Mouse (Mus musculus) kidney, embryonic 16.5 days (tissue): ENCODE data around the gene Rhoj. TPM values are rescaled to one million over a fixed set of nuclear protein-coding genes. Genes with fewer than 3 reads are reported as not detected.

Source experiments
- ATAC-seq: fragments of 200-750 bp; cut with Nextera tagmentation; 2 replicates; pipeline ENCODE4 v1.8.0; 2017; ENCODE audit warnings: moderate TSS enrichment; ENCODE audit not compliant: low FRiP score, low TSS enrichment
- H3K27ac ChIP-seq: fragments of 300-500 bp; sonication (generic); 2 replicates; pipeline ENCODE4 v1.5.1; 2014; ENCODE audit warnings: low read length
- H3K27me3 ChIP-seq: fragments of 300-500 bp; sonication (generic); 2 replicates; pipeline ENCODE4 v1.6.1; 2014; ENCODE audit warnings: low read length, control low read depth, mixed read lengths; ENCODE audit not compliant: insufficient read depth
- H3K36me3 ChIP-seq: fragments of 300-500 bp; sonication (generic); 2 replicates; pipeline ENCODE4 v1.6.1; 2014; ENCODE audit warnings: low read length, control low read depth, mixed read lengths; ENCODE audit not compliant: insufficient read depth
- H3K4me1 ChIP-seq: fragments of 300-500 bp; sonication (generic); 2 replicates; pipeline ENCODE4 v1.6.1; 2014; ENCODE audit warnings: low read length, control low read depth, mixed read lengths; ENCODE audit not compliant: insufficient read depth
- H3K4me2 ChIP-seq: fragments of 300-500 bp; sonication (generic); replicated peaks from 2 replicates; pipeline ENCODE4 v1.6.1; 2014; ENCODE audit warnings: low read depth, low read length
- H3K4me3 ChIP-seq: fragments of 300-500 bp; sonication (generic); 2 replicates; pipeline ENCODE4 v1.5.1; 2014; ENCODE audit warnings: mild to moderate bottlenecking, low read length
- H3K9ac ChIP-seq: fragments of 300-500 bp; sonication (generic); replicated peaks from 2 replicates; pipeline ENCODE4 v1.6.1; 2014; ENCODE audit warnings: low read length
- H3K9me3 ChIP-seq: fragments of 300-500 bp; sonication (generic); 2 replicates; pipeline ENCODE4 v1.6.1; 2016; ENCODE audit warnings: low read length, control low read depth
- WGBS: fragments of 180-500 bp; shearing (Covaris S2); extraction: QIAGEN DNeasy Blood & Tissue Kit; methylation state at CpG from one replicate; pipeline ENCODE4 v1.1.7; 2014; 5-methylcytosine and 5-hydroxymethylcytosine counted together
- polyA plus RNA-seq: library from polyadenylated mRNA; unstranded; fragments of >200 nt; fragmentation: Nextera tagmentation; extraction: Ambion mirVana; gene quantifications from 2 replicates; pipeline ENCODE4 v1.2.1, GENCODE M21; 2015

The Rhoj gene
- polyA plus RNA-seq, 1 experiment from 2014 or later: 58.3 TPM

- Histone ChIP-seq H3K27ac (0 out of 2 replicates have a peak overlapping the region, but pooled peaks have one; percentile 34), H3K4me1 (peaks cover 14% of the 10 kb centered on the region), H3K9me3 (no peaks in the 10 kb centered on the region), H3K4me3 (no peak overlapping the region), H3K9ac (no peak overlapping the region), H3K4me2 (no peak overlapping the region), H3K36me3 (0 out of 2 replicates have a peak, but pooled peaks cover 4% of the 10 kb centered on the region), H3K27me3 (no peaks in the 10 kb centered on the region)
- 25% methylated on average over 2 of the region's 2 CpGs for WGBS
- ATAC-seq: peak; percentile 82
Measured at GRCm38 (mm10) chr12:75359500-75359899, 51.4 kb downstream of the Rhoj start.

GRCm38 (mm10) chr12:75359921-75360482, 51.9 kb downstream of the Rhoj start:
- H3K4me2 ChIP-seq: no peak overlapping the region
- no peaks in the 10 kb centered on the region for H3K27me3 ChIP-seq
- WGBS: 50% methylated on average over 5 of the region's 5 CpGs
- no peak overlapping the region for H3K27ac ChIP-seq
- no peak overlapping the region for H3K4me3 ChIP-seq
- ATAC-seq: 0 out of 2 replicates have a peak, but pooled peaks have one; percentile 26
- peaks cover 14% of the 10 kb centered on the region for H3K4me1 ChIP-seq
- H3K9me3 ChIP-seq: no peaks in the 10 kb centered on the region
- no peak overlapping the region for H3K9ac ChIP-seq
- H3K36me3 ChIP-seq: 0 out of 2 replicates have a peak, but pooled peaks cover 4% of the 10 kb centered on the region

DNA sequence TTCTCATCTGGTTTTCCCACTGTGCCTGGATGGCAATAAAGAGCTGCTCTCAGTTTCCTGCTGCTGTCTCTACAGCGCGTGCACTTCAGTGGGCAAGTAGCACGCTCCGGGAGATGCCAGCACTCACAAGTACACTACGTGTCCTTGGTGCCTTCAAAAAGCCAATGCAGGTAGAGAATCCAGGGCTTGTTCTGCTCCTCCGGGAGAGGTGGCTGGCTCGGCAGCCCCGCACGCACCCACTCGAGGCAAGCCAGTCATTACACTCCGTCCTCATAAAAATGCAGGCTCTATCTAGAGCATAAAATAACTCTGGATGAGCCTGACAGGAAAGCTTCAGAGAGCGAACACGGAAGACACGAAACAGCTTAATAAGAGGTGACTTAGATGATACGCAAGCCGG, 54.3 kb downstream of the Rhoj start:
- no peak for ATAC-seq
- H3K4me2 ChIP-seq: no peak overlapping the region
- 0 out of 2 replicates have a peak, but pooled peaks cover 4% of the 10 kb centered on the region for H3K36me3 ChIP-seq
- H3K4me3 ChIP-seq: no peak overlapping the region
- no peak overlapping the region for H3K27ac ChIP-seq
- no peaks in the 10 kb centered on the region for H3K27me3 ChIP-seq
- no peak overlapping the region for H3K9ac ChIP-seq
- no peaks in the 10 kb centered on the region for H3K9me3 ChIP-seq
- peaks cover 11% of the 10 kb centered on the region for H3K4me1 ChIP-seq
- 91% methylated on average over 16 of the region's 16 CpGs for WGBS

DNA sequence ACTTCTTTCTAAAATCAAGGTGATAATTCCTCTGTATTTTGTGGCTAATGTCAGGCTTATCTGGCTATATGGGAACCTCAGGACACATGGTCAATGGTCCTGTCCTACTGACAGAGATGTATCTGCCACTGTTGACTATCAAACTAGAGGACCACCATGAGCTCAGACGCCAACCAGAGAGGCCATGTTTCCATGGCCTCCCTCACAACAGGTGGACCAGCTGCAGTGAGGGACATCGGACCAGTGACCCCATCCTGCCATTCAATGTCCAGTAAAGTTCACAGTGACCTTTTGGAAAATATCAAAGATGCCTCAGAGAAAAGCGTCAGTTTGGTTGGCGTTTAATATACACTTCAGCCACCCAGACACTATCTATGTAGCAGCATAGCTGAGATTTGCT, 56.3 kb downstream of the Rhoj start:
- 93% methylated on average over 4 of the region's 4 CpGs for WGBS
- no peak for ATAC-seq
- Histone ChIP-seq H3K4me1 (peaks cover 24% of the 10 kb centered on the region), H3K27ac (no peak overlapping the region), H3K4me3 (no peak overlapping the region), H3K4me2 (no peak overlapping the region), H3K36me3 (0 out of 2 replicates have a peak, but pooled peaks cover 4% of the 10 kb centered on the region), H3K9ac (no peak overlapping the region), H3K27me3 (no peaks in the 10 kb centered on the region), H3K9me3 (no peaks in the 10 kb centered on the region)

DNA sequence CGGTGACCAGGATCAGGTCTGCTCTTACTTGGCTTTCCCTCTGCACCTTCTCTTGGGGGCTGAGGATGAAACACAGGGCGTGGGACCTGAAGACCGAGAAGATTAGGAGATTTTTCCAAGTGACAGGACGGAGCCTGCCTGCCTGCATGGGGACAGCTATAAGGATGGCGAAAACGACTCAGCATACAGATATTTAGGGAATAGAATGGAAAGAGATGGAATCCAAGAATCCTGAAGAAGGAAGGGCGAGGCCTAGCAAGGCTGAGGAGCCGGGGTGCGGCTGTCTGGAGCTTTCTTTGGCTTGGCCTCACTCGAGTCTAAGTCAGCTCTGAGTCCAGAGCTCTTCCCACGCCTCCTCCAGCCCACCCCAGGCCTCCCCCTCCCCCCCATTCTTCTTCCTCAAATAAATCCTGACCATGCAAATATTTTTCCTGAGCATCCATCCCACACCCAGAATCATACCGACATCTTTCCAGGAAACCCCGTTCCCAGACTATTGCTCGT, 57.6 kb downstream of the Rhoj start:
- Histone ChIP-seq H3K9ac (no peak overlapping the region), H3K4me1 (peaks cover 19% of the 10 kb centered on the region), H3K4me2 (no peak overlapping the region), H3K27ac (no peak overlapping the region), H3K4me3 (no peak overlapping the region), H3K27me3 (no peaks in the 10 kb centered on the region), H3K9me3 (no peaks in the 10 kb centered on the region), H3K36me3 (0 out of 2 replicates have a peak, but pooled peaks cover 4% of the 10 kb centered on the region)
- ATAC-seq: no peak
- 76% methylated on average over 14 of the region's 14 CpGs for WGBS

DNA sequence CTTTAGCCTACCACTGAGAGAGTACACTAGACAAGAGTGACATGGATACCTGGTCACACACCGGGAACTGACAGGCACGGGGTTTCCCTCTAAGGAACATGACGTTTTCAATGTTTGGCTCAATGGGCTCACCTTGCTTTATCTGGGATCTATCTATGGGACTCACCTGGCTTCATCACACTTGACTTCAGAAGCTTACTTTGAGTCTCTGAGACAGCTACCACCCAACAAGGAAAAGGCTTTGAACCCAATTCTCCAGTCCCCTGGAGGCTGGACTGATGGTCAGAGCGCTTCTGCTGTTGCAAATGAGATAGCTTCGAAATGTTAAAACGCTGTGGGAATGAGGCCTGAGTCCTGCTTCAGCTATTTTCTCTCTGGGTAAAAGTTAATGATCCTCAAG, 59.2 kb downstream of the Rhoj start:
- Histone ChIP-seq H3K4me2 (no peak overlapping the region), H3K9me3 (no peaks in the 10 kb centered on the region), H3K27ac (no peak overlapping the region), H3K4me3 (no peak overlapping the region), H3K4me1 (peaks cover 19% of the 10 kb centered on the region), H3K9ac (no peak overlapping the region), H3K27me3 (no peaks in the 10 kb centered on the region), H3K36me3 (0 out of 2 replicates have a peak, but pooled peaks cover 4% of the 10 kb centered on the region)
- 68% methylated on average over 6 of the region's 6 CpGs for WGBS
- ATAC-seq: no peak

GRCm38 (mm10) chr12:75368527-75368926, 60.4 kb downstream of the Rhoj start:
- Histone ChIP-seq H3K9ac (no peak overlapping the region), H3K36me3 (no peaks in the 10 kb centered on the region), H3K27me3 (no peaks in the 10 kb centered on the region), H3K27ac (no peak overlapping the region), H3K9me3 (no peaks in the 10 kb centered on the region), H3K4me3 (no peak overlapping the region), H3K4me1 (peaks cover 19% of the 10 kb centered on the region), H3K4me2 (no peak overlapping the region)
- 56% methylated on average over 5 of the region's 5 CpGs for WGBS
- ATAC-seq: peak; percentile 54

DNA sequence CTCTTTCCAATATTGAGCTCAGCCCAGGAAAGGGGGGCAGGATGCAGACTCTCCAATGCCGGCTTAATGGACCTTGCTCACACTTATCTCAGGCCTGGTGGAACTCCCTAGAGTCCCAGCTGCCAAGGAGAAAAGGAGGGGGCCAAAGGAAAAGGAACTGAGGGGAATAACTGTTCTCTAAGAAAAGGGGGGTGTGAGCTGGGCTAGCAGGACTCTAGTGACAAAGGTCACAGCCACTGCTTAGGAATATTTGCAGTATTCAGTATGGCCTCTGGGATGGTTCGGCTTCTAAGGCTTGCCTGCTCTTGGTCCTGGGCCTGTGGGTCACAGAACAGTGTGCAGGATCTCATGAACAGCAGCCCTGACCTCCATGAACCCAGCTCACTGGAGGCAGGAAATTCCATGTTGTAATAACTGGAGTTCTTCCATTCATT, 61.3 kb downstream of the Rhoj start:
- H3K4me1 ChIP-seq: peaks cover 19% of the 10 kb centered on the region
- H3K9ac ChIP-seq: no peak overlapping the region
- H3K27ac ChIP-seq: no peak overlapping the region
- no peak overlapping the region for H3K4me3 ChIP-seq
- no peaks in the 10 kb centered on the region for H3K27me3 ChIP-seq
- no peaks in the 10 kb centered on the region for H3K9me3 ChIP-seq
- H3K4me2 ChIP-seq: no peak overlapping the region
- 0 out of 2 replicates have a peak, but pooled peaks have one; percentile 12 for ATAC-seq
- no peaks in the 10 kb centered on the region for H3K36me3 ChIP-seq
- WGBS: 45% methylated on average over 2 of the region's 2 CpGs

- H3K4me1 ChIP-seq: 0 out of 2 replicates have a peak, but pooled peaks cover 1% of the 10 kb centered on the region
- no peak overlapping the region for H3K4me3 ChIP-seq
- H3K4me2 ChIP-seq: no peak overlapping the region
- 88% methylated on average over 10 of the region's 10 CpGs for WGBS
- H3K27me3 ChIP-seq: no peaks in the 10 kb centered on the region
- ATAC-seq: no peak
- H3K36me3 ChIP-seq: peaks cover 6% of the 10 kb centered on the region; the same call in 1 of the 2 replicates
- H3K27ac ChIP-seq: no peak overlapping the region
- H3K9me3 ChIP-seq: no peaks in the 10 kb centered on the region; the same call in 1 of the 2 replicates
- no peak overlapping the region for H3K9ac ChIP-seq
Measured at GRCm38 (mm10) chr12:75374437-75374836, 66.3 kb downstream of the Rhoj start.

- Histone ChIP-seq H3K9ac (no peak overlapping the region), H3K4me1 (no peaks in the 10 kb centered on the region), H3K4me3 (no peak overlapping the region), H3K9me3 (no peaks in the 10 kb centered on the region; the same call in 1 of the 2 replicates), H3K27ac (no peak overlapping the region), H3K27me3 (no peaks in the 10 kb centered on the region), H3K4me2 (no peak overlapping the region), H3K36me3 (peaks cover 6% of the 10 kb centered on the region; the same call in 1 of the 2 replicates)
- ATAC-seq: no peak
- 93% methylated on average over 12 of the region's 12 CpGs for WGBS
Measured at GRCm38 (mm10) chr12:75375060-75375459, 66.9 kb downstream of the Rhoj start.
